Mouse (Mus musculus) bone marrow macrophage, adult 2 months (primary cell): Measurements from ENCODE around the gene Urb1.

Source experiments
- CTCF ChIP-seq: IDR thresholded peaks from 2 replicates; pipeline ENCODE4 v1.5.1; 2012; ENCODE audit warnings: low read depth, mild to moderate bottlenecking, low read length, moderate library complexity
- POLR2A ChIP-seq: IDR thresholded peaks from 2 replicates; pipeline ENCODE4 v1.6.1; 2012; ENCODE audit warnings: mild to moderate bottlenecking, low read depth, low read length, borderline replicate concordance

- TF ChIP-seq CTCF = no peak
- TF ChIP-seq POLR2A = no peak
These were observed 573 bp upstream of the Urb1 start for GRCm38 (mm10) chr16:90810716-90811256.
